Mouse (Mus musculus): ENCODE measurements around the gene Nacad.

Gene Nacad

GRCm38 (mm10) chr11:6603887-6604603, 1.8 kb downstream of the Nacad start:
- no peak for DNase-seq (ENCODE audit: extremely low read depth, insufficient read length, low spot score)

- DNase-seq (ENCODE audit: extremely low read depth, insufficient read length, low spot score), result no peak
These were observed 2.6 kb downstream of the Nacad start for GRCm38 (mm10) chr11:6603224-6603623.

- DNase-seq (ENCODE audit: extremely low read depth, insufficient read length, low spot score), result no peak
These were observed 3.2 kb downstream of the Nacad start for GRCm38 (mm10) chr11:6602662-6603061.

GRCm38 (mm10) chr11:6601649-6602480, 4.0 kb downstream of the Nacad start:
- no peak for DNase-seq (ENCODE audit: extremely low read depth, insufficient read length, low spot score)

GRCm38 (mm10) chr11:6600284-6600944, 5.4 kb downstream of the Nacad start:
- DNase-seq (ENCODE audit: extremely low read depth, insufficient read length, low spot score), result no peak

GRCm38 (mm10) chr11:6599831-6600230, 6.0 kb downstream of the Nacad start:
- DNase-seq (ENCODE audit: extremely low read depth, insufficient read length, low spot score), result no peak

- DNase-seq (ENCODE audit: extremely low read depth, insufficient read length, low spot score), result no peak
These were observed 6.7 kb downstream of the Nacad start for GRCm38 (mm10) chr11:6599011-6599681.

- DNase-seq (ENCODE audit: extremely low read depth, insufficient read length, low spot score), result no peak
These were observed 7.5 kb downstream of the Nacad start for GRCm38 (mm10) chr11:6598191-6598889.

- no peak for DNase-seq (ENCODE audit: extremely low read depth, insufficient read length, low spot score)
These were observed 8.3 kb downstream of the Nacad start for GRCm38 (mm10) chr11:6597523-6597922.

GRCm38 (mm10) chr11:6596616-6597015, 9.2 kb downstream of the Nacad start:
- no peak for DNase-seq (ENCODE audit: extremely low read depth, insufficient read length, low spot score)

- DNase-seq (ENCODE audit: extremely low read depth, insufficient read length, low spot score), result no peak
These were observed 9.6 kb downstream of the Nacad start for GRCm38 (mm10) chr11:6596205-6596604.

- no peak for DNase-seq (ENCODE audit: extremely low read depth, insufficient read length, low spot score)
These were observed 10.5 kb downstream of the Nacad start for GRCm38 (mm10) chr11:6595339-6595738.

GRCm38 (mm10) chr11:6594845-6595244, 11.0 kb downstream of the Nacad start:
- no peak for DNase-seq (ENCODE audit: extremely low read depth, insufficient read length, low spot score)

GRCm38 (mm10) chr11:6593406-6593805, 12.4 kb downstream of the Nacad start:
- no peak for DNase-seq (ENCODE audit: extremely low read depth, insufficient read length, low spot score)

- DNase-seq (ENCODE audit: extremely low read depth, insufficient read length, low spot score), result no peak
These were observed 14.7 kb downstream of the Nacad start for GRCm38 (mm10) chr11:6590933-6591675.

GRCm38 (mm10) chr11:6589838-6590237, 16.0 kb downstream of the Nacad start:
- DNase-seq (ENCODE audit: extremely low read depth, insufficient read length, low spot score), result no peak

GRCm38 (mm10) chr11:6588295-6588694, 17.6 kb downstream of the Nacad start:
- no peak for DNase-seq (ENCODE audit: extremely low read depth, insufficient read length, low spot score)

GRCm38 (mm10) chr11:6587249-6587940, 18.5 kb downstream of the Nacad start:
- DNase-seq (ENCODE audit: extremely low read depth, insufficient read length, low spot score), result no peak

GRCm38 (mm10) chr11:6586660-6587059, 19.2 kb downstream of the Nacad start:
- DNase-seq (ENCODE audit: extremely low read depth, insufficient read length, low spot score), result no peak
